Mouse (Mus musculus): Measurements from ENCODE around the gene Gm12184. TPM values are rescaled to one million over a fixed set of nuclear protein-coding genes. Genes with fewer than 3 reads are reported as not detected.
"Not testable (repeated sequence)": the region's sequence is repeated elsewhere in the genome, so short reads cannot be mapped to it uniquely, and the experiment has no call there.

The Gm12184 gene
- 1 to 10 TPM in 1 of 2 experiments, under 1 TPM in 1; 0.75 to 1.6 TPM for total RNA-seq (2021)

- intact Hi-C loops (cut with DNase I); DNase-seq (ENCODE audit: extremely low spot score in 1 of 2, low spot score in 2 of 2): not testable (repeated sequence)
Measured at GRCm38 (mm10) chr11:48825979-48826751, at the start of gene Gm12184, which contains the start of gene Trim7. Gene Gm12184, minus strand, starts transcription at chr11:48826655. Gene Trim7, plus strand, starts transcription at chr11:48826140.

GRCm38 (mm10) chr11:48875343-48875837, 48.9 kb upstream of the Gm12184 start:
- intact Hi-C loops (cut with DNase I); DNase-seq (ENCODE audit: extremely low spot score in 1 of 2, low spot score in 2 of 2): not testable (repeated sequence)

DNA sequence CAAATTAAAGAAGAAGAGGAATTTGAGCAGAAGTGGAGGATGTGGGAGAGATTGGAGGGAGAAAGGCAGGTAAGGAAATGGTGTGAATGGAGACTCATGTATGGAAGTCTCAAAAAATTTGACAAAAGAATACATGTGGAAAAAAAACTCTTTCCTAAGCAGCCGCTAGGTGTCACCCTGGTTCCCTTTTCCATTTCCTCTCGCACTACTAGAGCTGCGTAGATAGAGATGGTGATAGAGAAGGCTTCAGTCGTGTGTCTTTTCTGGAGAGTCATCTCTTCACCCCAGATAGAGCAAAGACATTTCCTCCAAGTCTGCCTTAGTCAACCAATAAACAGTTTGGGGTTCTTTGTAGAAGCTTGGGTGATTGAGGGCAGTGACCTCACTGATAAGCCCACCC, 48.0 kb upstream of the Gm12184 start:
- intact Hi-C loops (cut with DNase I) = loop anchor here (1.0 to 5.0 kb wide), 2 partner anchors 229 to 398 kb away; no protein-coding TSS in a partner anchor
- peak in 1 of 2 experiments; percentile 55 for DNase-seq (ENCODE audit: extremely low spot score in 1 of 2, low spot score in 2 of 2)

GRCm38 (mm10) chr11:48873591-48874290, 47.3 kb upstream of the Gm12184 start:
- intact Hi-C loops (cut with DNase I) = loop anchor here (1.0 to 5.0 kb wide), 2 partner anchors 230 to 399 kb away; no protein-coding TSS in a partner anchor
- no peak for DNase-seq (ENCODE audit: extremely low spot score in 1 of 2, low spot score in 2 of 2)

DNA sequence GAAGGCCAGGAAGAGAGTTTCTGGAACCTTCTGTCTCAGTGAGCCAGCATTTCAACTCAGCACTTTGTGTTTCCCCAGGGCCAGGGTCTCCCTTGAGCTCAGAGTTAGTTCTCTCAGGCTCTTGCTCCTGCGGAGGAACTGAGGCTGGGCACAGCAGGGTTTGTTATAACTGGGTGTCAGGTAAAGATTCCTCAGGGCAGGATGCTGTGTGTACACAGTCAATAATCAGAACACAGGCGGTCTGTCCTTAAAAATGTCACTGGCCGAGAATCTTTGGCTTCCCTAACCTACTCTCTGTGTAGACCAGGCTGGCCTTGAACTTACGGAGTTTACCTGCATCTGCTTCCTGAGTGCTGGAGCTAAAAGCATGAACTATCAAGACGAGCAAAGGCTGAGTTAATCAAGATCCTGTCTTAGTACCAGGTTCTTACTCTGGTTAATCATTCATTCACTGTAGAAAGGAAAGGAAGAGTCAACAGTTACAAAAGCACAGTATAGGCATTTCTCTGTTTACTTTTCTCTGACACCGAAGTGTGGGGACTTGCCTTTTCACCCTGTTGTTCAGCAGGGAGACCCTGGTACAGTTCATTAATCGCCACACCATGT, 46.3 kb upstream of the Gm12184 start:
- intact Hi-C loops (cut with DNase I) = loop anchor here (5.0 kb wide), 1 partner anchor 400 kb away; no protein-coding TSS in a partner anchor
- DNase-seq (ENCODE audit: extremely low spot score in 1 of 2, low spot score in 2 of 2) = no peak

DNA sequence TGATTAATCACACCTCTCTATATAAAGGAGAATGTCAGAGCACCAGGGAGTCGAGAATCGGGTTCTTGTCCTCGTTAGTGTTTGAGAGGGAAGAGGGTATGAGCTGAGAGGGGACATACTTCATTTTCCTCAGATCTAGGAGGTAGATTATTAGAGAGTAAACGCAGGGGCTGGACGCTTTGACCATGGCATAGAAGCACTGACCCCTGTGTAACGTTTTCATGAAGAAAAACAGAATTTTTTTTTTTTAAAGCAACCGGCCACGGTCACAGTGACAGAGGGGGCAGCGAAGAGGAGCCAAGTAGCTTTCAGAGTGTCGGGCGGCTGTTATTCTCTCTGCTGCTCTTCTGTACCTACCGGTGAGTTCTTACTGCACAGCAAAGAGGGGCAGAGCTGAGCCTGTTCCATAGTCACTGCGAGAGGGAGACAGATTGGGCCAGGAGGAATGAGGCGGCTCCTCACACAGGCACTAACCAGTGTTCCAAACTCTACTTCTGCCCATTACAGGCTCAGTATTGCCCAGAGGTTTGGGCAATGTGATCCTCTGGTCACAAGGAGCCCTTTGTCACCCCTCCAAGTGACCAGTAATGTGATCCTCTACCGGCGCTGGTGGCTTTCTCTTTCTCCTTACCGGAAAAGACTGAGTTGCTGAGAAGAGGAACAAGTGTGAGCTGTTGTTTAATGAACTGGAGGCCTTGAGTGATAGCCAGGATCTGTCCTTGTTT, 45.5 kb upstream of the Gm12184 start:
- peak in 1 of 2 experiments; percentile 35 for DNase-seq (ENCODE audit: extremely low spot score in 1 of 2, low spot score in 2 of 2)
- intact Hi-C loops (cut with DNase I) = loop anchor here (5.0 kb wide), 1 partner anchor 400 kb away; no protein-coding TSS in a partner anchor

DNA sequence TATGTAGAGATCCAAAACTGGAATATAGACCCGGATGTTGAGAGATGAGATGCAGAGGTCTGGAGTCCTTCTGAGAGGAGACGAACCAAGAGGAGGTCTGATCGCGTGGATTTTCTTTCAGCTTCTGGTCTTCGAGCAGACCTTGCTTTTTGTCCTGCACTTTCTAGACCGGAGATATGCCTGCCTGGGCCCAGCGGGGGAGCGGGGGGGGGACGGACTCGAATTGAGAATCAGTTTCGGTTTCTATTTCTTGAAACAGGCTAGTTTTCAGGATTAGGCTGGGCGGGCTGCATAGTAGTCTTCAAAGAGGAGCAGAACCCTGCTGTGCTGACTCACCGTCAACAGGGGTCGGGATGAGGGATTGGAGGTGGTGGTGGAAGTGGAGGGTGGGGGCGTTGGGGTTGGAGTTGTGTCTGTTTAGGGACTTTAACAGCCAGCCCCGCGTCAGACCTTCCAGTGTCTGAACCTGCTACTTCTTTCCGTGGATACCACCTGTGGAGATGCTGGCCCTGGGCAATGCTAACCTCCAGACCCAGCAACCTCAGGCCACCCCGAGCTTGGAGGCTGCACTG, 44.8 kb upstream of the Gm12184 start, which contains the start of gene Irgm1:
Gene Irgm1 (minus strand): TSS at position 483 of the 572 bp plus-strand sequence.
- intact Hi-C loops (cut with DNase I) = loop anchor here (5.0 kb wide), 1 partner anchor 401 kb away; no protein-coding TSS in a partner anchor
- peak in 1 of 2 experiments; percentile 80 for DNase-seq (ENCODE audit: extremely low spot score in 1 of 2, low spot score in 2 of 2)

DNA sequence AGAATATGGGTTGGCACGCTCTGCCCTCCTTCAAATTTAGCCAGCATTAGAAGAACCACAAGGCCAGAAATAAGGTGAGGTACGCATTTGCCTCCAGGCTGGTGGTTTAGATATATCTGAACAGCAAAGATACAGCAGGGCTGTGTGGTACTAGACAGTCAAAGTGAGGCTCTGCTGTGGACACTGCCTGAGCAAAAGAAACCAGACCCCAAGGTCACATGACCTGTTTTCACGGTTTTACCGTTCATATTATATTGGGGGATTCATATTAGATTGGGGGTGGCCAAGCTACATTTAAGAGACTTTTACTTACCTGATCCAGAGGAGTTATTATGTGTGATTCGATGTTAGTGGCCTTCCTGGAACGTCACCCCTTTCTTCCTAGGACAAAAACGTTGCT, 44.3 kb upstream of the Gm12184 start:
- intact Hi-C loops (cut with DNase I) = loop anchor here (5.0 kb wide), 1 partner anchor 402 kb away; no protein-coding TSS in a partner anchor
- no peak for DNase-seq (ENCODE audit: extremely low spot score in 1 of 2, low spot score in 2 of 2)

GRCm38 (mm10) chr11:48869380-48870110, 43.1 kb upstream of the Gm12184 start:
- DNase-seq (ENCODE audit: extremely low spot score in 1 of 2, low spot score in 2 of 2) = no peak
- intact Hi-C loops (cut with DNase I) = loop anchor here (5.0 kb wide), 1 partner anchor 403 kb away; no protein-coding TSS in a partner anchor

GRCm38 (mm10) chr11:48866481-48866880, 40.0 kb upstream of the Gm12184 start:
- no peak for DNase-seq (ENCODE audit: extremely low spot score in 1 of 2, low spot score in 2 of 2)

GRCm38 (mm10) chr11:48863808-48864207, 37.4 kb upstream of the Gm12184 start:
- DNase-seq (ENCODE audit: extremely low spot score in 1 of 2, low spot score in 2 of 2) = no peak
- intact Hi-C loops (cut with DNase I) = no loop called here

More at GRCm38 (mm10) chr11:48866481-48866880, 40.0 kb upstream of the Gm12184 start:
- intact Hi-C loops (cut with DNase I) = no loop called here

GRCm38 (mm10) chr11:48862784-48863319, 36.4 kb upstream of the Gm12184 start:
- DNase-seq (ENCODE audit: extremely low spot score in 1 of 2, low spot score in 2 of 2) = no peak
- intact Hi-C loops (cut with DNase I) = no loop called here

- intact Hi-C loops (cut with DNase I) = no loop called here
- DNase-seq (ENCODE audit: extremely low spot score in 1 of 2, low spot score in 2 of 2) = peak in 1 of 2 experiments; percentile 43
Measured at GRCm38 (mm10) chr11:48859014-48859413, 32.6 kb upstream of the Gm12184 start.

GRCm38 (mm10) chr11:48853474-48854180, 27.2 kb upstream of the Gm12184 start:
- intact Hi-C loops (cut with DNase I) = no loop called here
- DNase-seq (ENCODE audit: extremely low spot score in 1 of 2, low spot score in 2 of 2) = peak; percentile 80 to 88

DNA sequence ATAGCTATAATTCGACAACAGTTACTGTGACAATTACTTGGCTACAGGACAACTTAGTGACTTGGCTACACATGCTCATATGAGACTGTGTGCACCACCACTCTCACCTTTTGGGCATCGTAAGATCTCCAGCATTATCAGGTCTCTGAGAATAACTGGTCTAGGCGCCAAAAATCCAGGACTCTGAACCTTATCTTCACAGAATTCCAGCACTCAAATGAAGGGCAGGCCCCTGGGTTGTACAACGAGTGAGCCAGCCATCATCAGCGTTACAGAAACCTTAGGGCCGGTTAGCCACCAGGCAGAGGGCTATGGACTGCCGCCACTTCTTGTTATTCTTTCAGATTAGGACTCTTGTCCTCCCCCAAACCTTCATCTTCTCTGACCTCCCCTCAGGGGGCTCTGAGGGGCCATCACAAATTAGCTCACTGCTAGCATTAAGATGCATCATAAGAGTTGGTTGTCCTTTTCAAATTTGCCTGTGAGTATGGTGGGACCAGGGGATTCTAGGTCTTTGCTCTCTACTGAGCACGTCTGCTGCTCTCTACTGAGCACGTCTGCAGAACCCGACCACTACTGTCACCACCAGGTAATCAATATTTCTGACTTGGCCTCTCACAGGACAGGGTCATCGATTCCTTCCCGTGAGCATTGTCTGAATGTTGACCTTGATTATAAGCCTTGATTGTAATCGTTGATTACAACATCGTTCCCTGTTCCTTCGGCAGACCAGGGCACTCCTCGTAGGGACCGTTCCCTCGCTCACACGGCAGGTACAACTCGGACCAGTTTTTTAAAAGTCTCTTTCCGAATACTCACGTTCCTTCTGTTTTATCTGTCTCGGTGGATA, 26.4 kb upstream of the Gm12184 start:
- intact Hi-C loops (cut with DNase I) = no loop called here
- DNase-seq (ENCODE audit: extremely low spot score in 1 of 2, low spot score in 2 of 2) = no peak

All from left cerebral cortex, postnatal 10 days (tissue).